Mouse (Mus musculus) kidney, embryonic 14.5 days (tissue): ENCODE results near the gene Polr1d. TPM values are rescaled to one million over a fixed set of nuclear protein-coding genes. Genes with fewer than 3 reads are reported as not detected.

Source experiments
- ATAC-seq: fragments of 200-750 bp; cut with Nextera tagmentation; 2 replicates; pipeline ENCODE4 v1.8.0; 2017; ENCODE audit warnings: moderate number of reproducible peaks, mild to moderate bottlenecking, moderate TSS enrichment, moderate library complexity; ENCODE audit not compliant: low FRiP score, low TSS enrichment
- H3K27ac ChIP-seq: fragments of 300-500 bp; sonication (generic); 2 replicates; pipeline ENCODE4 v1.5.1; 2014; ENCODE audit warnings: low read depth, mild to moderate bottlenecking, low read length, moderate library complexity, mixed read lengths
- H3K27me3 ChIP-seq: fragments of 300-500 bp; sonication (generic); 2 replicates; pipeline ENCODE4 v1.6.1; 2014; ENCODE audit warnings: mild to moderate bottlenecking, low read length; ENCODE audit not compliant: control insufficient read depth, insufficient read depth
- H3K36me3 ChIP-seq: fragments of 300-500 bp; sonication (generic); 2 replicates; pipeline ENCODE4 v1.6.1; 2014; ENCODE audit warnings: low read length, mixed read lengths; ENCODE audit not compliant: control insufficient read depth, insufficient read depth
- H3K4me1 ChIP-seq: fragments of 300-500 bp; sonication (generic); 2 replicates; pipeline ENCODE4 v1.6.1; 2014; ENCODE audit warnings: low read length, mixed read lengths; ENCODE audit not compliant: control insufficient read depth, insufficient read depth
- H3K4me2 ChIP-seq: fragments of 300-500 bp; sonication (generic); replicated peaks from 2 replicates; pipeline ENCODE4 v1.6.1; 2014; ENCODE audit warnings: low read depth, mild to moderate bottlenecking, low read length
- H3K4me3 ChIP-seq: fragments of 300-500 bp; sonication (generic); 2 replicates; pipeline ENCODE4 v1.5.1; 2014; ENCODE audit warnings: mild to moderate bottlenecking, low read length
- H3K9ac ChIP-seq: fragments of 300-500 bp; sonication (generic); 2 replicates; pipeline ENCODE4 v1.6.1; 2014; ENCODE audit warnings: low read depth, mild to moderate bottlenecking, low read length, moderate library complexity
- H3K9me3 ChIP-seq: fragments of 300-500 bp; sonication (generic); 2 replicates; pipeline ENCODE4 v1.6.1; 2016; ENCODE audit warnings: low read length; ENCODE audit not compliant: control insufficient read depth
- WGBS: fragments of 180-500 bp; shearing (Covaris S2); extraction: QIAGEN DNeasy Blood & Tissue Kit; methylation state at CpG from one replicate; pipeline ENCODE4 v1.1.7; 2014; 5-methylcytosine and 5-hydroxymethylcytosine counted together
- polyA plus RNA-seq: library from polyadenylated mRNA; unstranded; fragments of >200 nt; fragmentation: Nextera tagmentation; extraction: Ambion mirVana; gene quantifications from 2 replicates; pipeline ENCODE4 v1.2.1, GENCODE M21; 2014

Gene Polr1d
- polyA plus RNA-seq, 1 experiment from 2014 or later: 146 TPM

- H3K27me3 ChIP-seq: no peaks in the 10 kb centered on the region
- H3K9ac ChIP-seq: peak within 1 kb of the TSS; percentile 86
- H3K4me1 ChIP-seq: peaks cover 16% of the 10 kb centered on the region
- H3K4me2 ChIP-seq: peak within 1 kb of the TSS; percentile 95
- H3K4me3 ChIP-seq: peak within 1 kb of the TSS; percentile 86
- no peaks in the 10 kb centered on the region for H3K9me3 ChIP-seq
- peak; percentile 98 for ATAC-seq
- peaks cover 11% of the 10 kb centered on the region; the same call in 1 of the 2 replicates for H3K36me3 ChIP-seq
- H3K27ac ChIP-seq: peak within 1 kb of the TSS; percentile 86
- WGBS: under 1% methylated on average over 63 of the region's 65 CpGs
These were observed 638 bp upstream of the Polr1d start, which contains the start of gene Lnx2 for GRCm38 (mm10) chr5:147076026-147076798. Lnx2 (minus strand) TSS chr5:147076586.

GRCm38 (mm10) chr5:147077305-147078034 is 620 bp downstream of the Polr1d start:
- peak overlapping the region; percentile 86 for H3K4me3 ChIP-seq
- peaks cover 16% of the 10 kb centered on the region for H3K4me1 ChIP-seq
- H3K9me3 ChIP-seq: no peaks in the 10 kb centered on the region
- peak overlapping the region; percentile 86 for H3K27ac ChIP-seq
- peaks cover 11% of the 10 kb centered on the region; the same call in 1 of the 2 replicates for H3K36me3 ChIP-seq
- ATAC-seq: peak; percentile 63
- no peaks in the 10 kb centered on the region for H3K27me3 ChIP-seq
- H3K4me2 ChIP-seq: peak overlapping the region; percentile 95
- 0% methylated on average over 52 of the region's 57 CpGs for WGBS
- peak overlapping the region; percentile 74 for H3K9ac ChIP-seq

GRCm38 (mm10) chr5:147078110-147078900 is 1.5 kb downstream of the Polr1d start:
- Histone ChIP-seq H3K4me2 (peak overlapping the region; percentile 95), H3K4me3 (peak overlapping the region; percentile 86), H3K4me1 (peaks cover 16% of the 10 kb centered on the region), H3K27me3 (no peaks in the 10 kb centered on the region), H3K9me3 (no peaks in the 10 kb centered on the region), H3K27ac (peak overlapping the region; percentile 86; the same call in 1 of the 2 replicates), H3K36me3 (peaks cover 12% of the 10 kb centered on the region; the same call in 1 of the 2 replicates), H3K9ac (peak overlapping the region; percentile 74)
- WGBS: 55% methylated on average over 11 of the region's 11 CpGs
- no peak for ATAC-seq

GRCm38 (mm10) chr5:147085201-147085894 is 8.5 kb downstream of the Polr1d start:
- H3K9me3 ChIP-seq: no peaks in the 10 kb centered on the region
- no peak overlapping the region for H3K27ac ChIP-seq
- H3K27me3 ChIP-seq: no peaks in the 10 kb centered on the region
- WGBS: 94% methylated on average over 9 of the region's 9 CpGs
- H3K4me3 ChIP-seq: no peak overlapping the region
- peaks cover 4% of the 10 kb centered on the region; the same call in 1 of the 2 replicates for H3K4me1 ChIP-seq
- H3K4me2 ChIP-seq: no peak overlapping the region
- H3K9ac ChIP-seq: no peak overlapping the region
- ATAC-seq: no peak
- H3K36me3 ChIP-seq: peaks cover 20% of the 10 kb centered on the region; the same call in 1 of the 2 replicates

- peaks cover 20% of the 10 kb centered on the region; the same call in 1 of the 2 replicates for H3K36me3 ChIP-seq
- H3K27ac ChIP-seq: no peak overlapping the region
- H3K9ac ChIP-seq: no peak overlapping the region
- 90% methylated on average over 4 of the region's 4 CpGs for WGBS
- no peaks in the 10 kb centered on the region for H3K9me3 ChIP-seq
- peaks cover 6% of the 10 kb centered on the region; the same call in 1 of the 2 replicates for H3K4me1 ChIP-seq
- H3K27me3 ChIP-seq: no peaks in the 10 kb centered on the region
- H3K4me3 ChIP-seq: no peak overlapping the region
- ATAC-seq: no peak
- no peak overlapping the region for H3K4me2 ChIP-seq
These were observed 10.0 kb downstream of the Polr1d start for GRCm38 (mm10) chr5:147086816-147087215.

GRCm38 (mm10) chr5:147089836-147090235 is 13.0 kb downstream of the Polr1d start:
- Histone ChIP-seq H3K27me3 (no peaks in the 10 kb centered on the region), H3K9ac (no peak overlapping the region), H3K4me2 (no peak overlapping the region), H3K27ac (no peak overlapping the region), H3K4me1 (peaks cover 6% of the 10 kb centered on the region; the same call in 1 of the 2 replicates), H3K36me3 (peaks cover 9% of the 10 kb centered on the region; the same call in 1 of the 2 replicates), H3K9me3 (no peaks in the 10 kb centered on the region), H3K4me3 (no peak overlapping the region)
- ATAC-seq: no peak; the same call in 1 of the 2 replicates
- 43% methylated on average over 3 of the region's 3 CpGs for WGBS

GRCm38 (mm10) chr5:147090256-147090963 is 13.6 kb downstream of the Polr1d start:
- Histone ChIP-seq H3K27me3 (no peaks in the 10 kb centered on the region), H3K4me3 (no peak overlapping the region), H3K4me1 (peaks cover 6% of the 10 kb centered on the region; the same call in 1 of the 2 replicates), H3K27ac (no peak overlapping the region), H3K9ac (no peak overlapping the region), H3K4me2 (no peak overlapping the region), H3K9me3 (no peaks in the 10 kb centered on the region), H3K36me3 (peaks cover 9% of the 10 kb centered on the region; the same call in 1 of the 2 replicates)
- WGBS: 68% methylated on average over 11 of the region's 11 CpGs
- ATAC-seq: no peak; the same call in 1 of the 2 replicates
